Mouse (Mus musculus): Measurements from ENCODE around the gene Entr1. TPM values are rescaled to one million over a fixed set of nuclear protein-coding genes. Genes with fewer than 3 reads are reported as not detected.

The Entr1 gene
- polyA plus RNA-seq, 1 experiment: 68.4 TPM

DNA sequence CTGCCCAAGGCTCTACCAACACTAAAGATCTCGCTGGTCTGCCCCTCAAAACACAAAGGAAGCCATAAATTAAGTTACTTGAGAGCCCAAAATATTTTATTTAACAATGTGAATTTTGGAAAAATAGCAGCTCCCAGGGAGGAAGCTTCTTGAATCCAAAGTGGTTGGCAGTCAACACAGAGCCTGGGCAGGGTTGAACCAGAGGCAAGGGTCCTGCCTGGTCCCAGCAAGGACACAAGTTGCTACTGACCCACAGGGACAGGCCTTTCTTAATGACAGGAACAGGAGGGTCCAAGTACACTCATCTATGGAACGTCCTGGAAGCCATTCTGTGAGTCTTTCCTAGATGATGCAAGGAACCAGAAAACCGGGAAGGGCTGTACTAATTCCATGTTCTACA lies 20.2 kb upstream of the Entr1 start:
- H3K36me3 ChIP-seq (ENCODE audit: control insufficient read depth, insufficient read depth, low read length, poor library complexity, severe bottlenecking): peaks cover 14% of the 10 kb centered on the region
- no peaks in the 10 kb centered on the region for H3K27me3 ChIP-seq (ENCODE audit: control insufficient read depth, insufficient read depth, low read length, poor library complexity, severe bottlenecking)
- H3K4me1 ChIP-seq (ENCODE audit: control insufficient read depth, insufficient read depth, low read length): no peaks in the 10 kb centered on the region
- no peaks in the 10 kb centered on the region for H3K9me3 ChIP-seq (replicated peaks; ENCODE audit: control insufficient read depth, insufficient read depth, low read length, poor library complexity, severe bottlenecking)
- no peak overlapping the region for H3K9ac ChIP-seq (ENCODE audit: low read depth, poor library complexity, severe bottlenecking)
- TF ChIP-seq CTCF (IDR thresholded peaks at IDR 0.05; ENCODE audit: low read depth, low read length): no peak
- TF ChIP-seq POLR2A (IDR thresholded peaks at IDR 0.05; ENCODE audit: insufficient read depth, low read length): no peak
- TF ChIP-seq EP300 (IDR thresholded peaks at IDR 0.05; ENCODE audit: insufficient read depth, low read depth, low read length): no peak
- no peak overlapping the region for H3K27ac ChIP-seq (ENCODE audit: insufficient read depth, low read length)
- H3K4me3 ChIP-seq (ENCODE audit: low read depth, low read length): no peak overlapping the region

DNA sequence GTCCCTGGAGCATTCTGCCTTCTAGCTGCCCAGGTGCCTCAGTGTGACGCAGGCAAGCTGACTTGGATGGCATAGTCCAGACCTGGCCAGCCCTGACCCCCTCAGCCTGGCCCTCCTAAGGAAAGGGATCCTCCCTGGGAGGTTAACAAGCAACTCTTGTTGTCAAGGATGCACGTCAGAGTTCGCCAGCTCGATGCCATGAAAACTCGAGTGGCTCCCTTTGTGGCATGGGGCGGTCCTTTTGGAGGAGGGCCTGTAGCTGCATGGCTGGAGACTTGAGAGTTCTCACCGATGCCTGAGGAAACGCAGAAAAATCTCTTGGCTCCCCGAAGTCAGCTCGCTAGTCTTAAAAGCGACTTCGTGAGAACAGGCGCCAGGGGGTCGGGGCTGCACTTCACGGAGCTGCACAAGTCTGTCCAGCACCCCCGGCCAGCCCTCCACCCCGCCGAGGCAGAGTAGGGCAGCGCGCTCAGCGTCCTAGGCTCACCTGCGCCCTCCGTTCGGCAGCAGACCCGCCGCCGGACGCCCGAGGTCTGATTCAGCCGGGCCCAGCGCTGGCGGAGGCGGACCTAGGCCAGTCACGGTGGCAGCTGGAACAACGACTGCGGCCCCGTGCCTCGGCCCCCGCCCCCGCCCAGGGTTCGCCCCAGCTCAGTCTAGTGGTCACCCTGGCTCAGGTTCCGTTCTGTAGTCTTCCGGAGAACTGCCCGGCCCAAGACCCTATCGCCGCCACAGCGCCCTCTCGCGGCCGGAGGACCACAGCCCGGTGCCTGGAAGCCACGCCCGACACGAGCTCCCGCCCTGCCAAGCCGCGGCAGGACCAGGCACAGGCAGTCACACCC lies 19.6 kb upstream of the Entr1 start, which contains the start of gene Inpp5e:
Gene Inpp5e, minus strand, starts transcription at position 689 of the 842 bp plus-strand sequence.
- H3K27ac ChIP-seq (ENCODE audit: insufficient read depth, low read length): no peak within 1 kb of the TSS
- peaks cover 12% of the 10 kb centered on the region for H3K36me3 ChIP-seq (ENCODE audit: control insufficient read depth, insufficient read depth, low read length, poor library complexity, severe bottlenecking)
- peak within 1 kb of the TSS; percentile 72 for H3K9ac ChIP-seq (ENCODE audit: low read depth, poor library complexity, severe bottlenecking)
- H3K4me1 ChIP-seq (ENCODE audit: control insufficient read depth, insufficient read depth, low read length): no peaks in the 10 kb centered on the region
- H3K4me3 ChIP-seq (ENCODE audit: low read depth, low read length): peak within 1 kb of the TSS; percentile 67
- no peaks in the 10 kb centered on the region for H3K9me3 ChIP-seq (replicated peaks; ENCODE audit: control insufficient read depth, insufficient read depth, low read length, poor library complexity, severe bottlenecking)
- no peaks in the 10 kb centered on the region for H3K27me3 ChIP-seq (ENCODE audit: control insufficient read depth, insufficient read depth, low read length, poor library complexity, severe bottlenecking)
- peak; percentile 91 for TF ChIP-seq CTCF (IDR thresholded peaks at IDR 0.05; ENCODE audit: low read depth, low read length)
- 0 out of 2 replicates have a peak, but pooled peaks have one; percentile 19 for TF ChIP-seq EP300 (IDR thresholded peaks at IDR 0.05; ENCODE audit: insufficient read depth, low read depth, low read length)
- TF ChIP-seq POLR2A (IDR thresholded peaks at IDR 0.05; ENCODE audit: insufficient read depth, low read length): peak; percentile 38

DNA sequence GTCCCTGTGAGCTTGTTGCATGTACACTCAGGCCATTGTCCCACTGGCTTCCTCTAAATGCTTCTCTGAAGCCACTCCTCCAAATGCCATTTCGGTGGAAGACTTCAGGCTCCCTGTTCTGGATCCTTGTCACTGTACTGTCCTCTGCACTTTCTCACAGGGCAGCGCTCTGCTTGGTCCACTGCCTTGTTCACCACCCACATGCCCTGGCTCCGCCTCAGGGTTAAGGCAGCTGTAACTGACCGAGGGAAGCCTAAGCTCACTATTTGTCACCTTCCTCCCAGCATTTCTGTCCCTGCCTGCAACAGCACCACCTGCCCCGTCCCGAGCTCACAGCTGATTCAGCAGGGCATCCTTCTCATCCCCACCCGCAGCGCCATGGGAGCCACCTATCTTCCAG lies 14.2 kb upstream of the Entr1 start:
- no peaks in the 10 kb centered on the region for H3K36me3 ChIP-seq (ENCODE audit: control insufficient read depth, insufficient read depth, low read length, poor library complexity, severe bottlenecking)
- TF ChIP-seq CTCF (IDR thresholded peaks at IDR 0.05; ENCODE audit: low read depth, low read length) (no peak), EP300 (IDR thresholded peaks at IDR 0.05; ENCODE audit: insufficient read depth, low read depth, low read length) (no peak), POLR2A (IDR thresholded peaks at IDR 0.05; ENCODE audit: insufficient read depth, low read length) (no peak)
- no peak overlapping the region for H3K9ac ChIP-seq (ENCODE audit: low read depth, poor library complexity, severe bottlenecking)
- no peaks in the 10 kb centered on the region for H3K9me3 ChIP-seq (replicated peaks; ENCODE audit: control insufficient read depth, insufficient read depth, low read length, poor library complexity, severe bottlenecking)
- no peak overlapping the region for H3K4me3 ChIP-seq (ENCODE audit: low read depth, low read length)
- no peaks in the 10 kb centered on the region for H3K4me1 ChIP-seq (ENCODE audit: control insufficient read depth, insufficient read depth, low read length)
- H3K27me3 ChIP-seq (ENCODE audit: control insufficient read depth, insufficient read depth, low read length, poor library complexity, severe bottlenecking): no peaks in the 10 kb centered on the region
- H3K27ac ChIP-seq (ENCODE audit: insufficient read depth, low read length): no peak overlapping the region

DNA sequence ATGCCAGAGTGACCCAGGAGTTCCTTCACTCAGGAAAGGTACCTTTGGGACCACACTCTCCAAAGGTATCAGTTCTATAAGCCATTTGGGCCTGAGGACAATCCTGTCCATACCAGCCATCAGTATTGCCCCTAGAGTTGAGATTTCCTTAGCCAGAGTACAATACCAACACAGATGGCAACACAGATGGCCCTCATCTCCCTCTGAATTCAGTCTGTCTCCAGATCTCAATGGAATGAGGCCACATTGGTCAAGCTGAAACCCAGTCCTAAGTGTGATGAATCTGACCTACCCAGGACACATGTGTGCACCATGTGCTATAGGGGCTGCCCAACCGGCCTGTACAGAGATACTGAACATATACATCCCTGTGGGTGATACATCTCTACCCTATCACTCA lies 13.1 kb upstream of the Entr1 start:
- TF ChIP-seq EP300 (IDR thresholded peaks at IDR 0.05; ENCODE audit: insufficient read depth, low read depth, low read length): no peak
- TF ChIP-seq POLR2A (IDR thresholded peaks at IDR 0.05; ENCODE audit: insufficient read depth, low read length): no peak
- TF ChIP-seq CTCF (IDR thresholded peaks at IDR 0.05; ENCODE audit: low read depth, low read length): no peak
- H3K9ac ChIP-seq (ENCODE audit: low read depth, poor library complexity, severe bottlenecking): no peak overlapping the region
- H3K4me1 ChIP-seq (ENCODE audit: control insufficient read depth, insufficient read depth, low read length): no peaks in the 10 kb centered on the region
- no peak overlapping the region for H3K4me3 ChIP-seq (ENCODE audit: low read depth, low read length)
- H3K9me3 ChIP-seq (replicated peaks; ENCODE audit: control insufficient read depth, insufficient read depth, low read length, poor library complexity, severe bottlenecking): no peaks in the 10 kb centered on the region
- H3K27ac ChIP-seq (ENCODE audit: insufficient read depth, low read length): no peak overlapping the region
- peaks cover 3% of the 10 kb centered on the region; the same call in 1 of the 2 replicates for H3K36me3 ChIP-seq (ENCODE audit: control insufficient read depth, insufficient read depth, low read length, poor library complexity, severe bottlenecking)
- no peaks in the 10 kb centered on the region for H3K27me3 ChIP-seq (ENCODE audit: control insufficient read depth, insufficient read depth, low read length, poor library complexity, severe bottlenecking)

GRCm38 (mm10) chr2:26401023-26401422 lies 11.9 kb upstream of the Entr1 start:
- Histone ChIP-seq H3K36me3 (ENCODE audit: control insufficient read depth, insufficient read depth, low read length, poor library complexity, severe bottlenecking) (peaks cover 13% of the 10 kb centered on the region), H3K4me1 (ENCODE audit: control insufficient read depth, insufficient read depth, low read length) (no peaks in the 10 kb centered on the region), H3K27ac (ENCODE audit: insufficient read depth, low read length) (no peak overlapping the region), H3K9me3 (replicated peaks; ENCODE audit: control insufficient read depth, insufficient read depth, low read length, poor library complexity, severe bottlenecking) (no peaks in the 10 kb centered on the region), H3K27me3 (ENCODE audit: control insufficient read depth, insufficient read depth, low read length, poor library complexity, severe bottlenecking) (no peaks in the 10 kb centered on the region), H3K4me3 (ENCODE audit: low read depth, low read length) (no peak overlapping the region), H3K9ac (ENCODE audit: low read depth, poor library complexity, severe bottlenecking) (no peak overlapping the region)
- no peak for TF ChIP-seq CTCF (IDR thresholded peaks at IDR 0.05; ENCODE audit: low read depth, low read length)

- H3K27me3 ChIP-seq (ENCODE audit: control insufficient read depth, insufficient read depth, low read length, poor library complexity, severe bottlenecking): no peaks in the 10 kb centered on the region
- H3K27ac ChIP-seq (ENCODE audit: insufficient read depth, low read length): no peak overlapping the region
- H3K9ac ChIP-seq (ENCODE audit: low read depth, poor library complexity, severe bottlenecking): no peak overlapping the region
- no peak for TF ChIP-seq POLR2A (IDR thresholded peaks at IDR 0.05; ENCODE audit: insufficient read depth, low read length)
- TF ChIP-seq EP300 (IDR thresholded peaks at IDR 0.05; ENCODE audit: insufficient read depth, low read depth, low read length): no peak
- H3K36me3 ChIP-seq (ENCODE audit: control insufficient read depth, insufficient read depth, low read length, poor library complexity, severe bottlenecking): peaks cover 20% of the 10 kb centered on the region
- H3K4me1 ChIP-seq (ENCODE audit: control insufficient read depth, insufficient read depth, low read length): no peaks in the 10 kb centered on the region
- H3K9me3 ChIP-seq (replicated peaks; ENCODE audit: control insufficient read depth, insufficient read depth, low read length, poor library complexity, severe bottlenecking): no peaks in the 10 kb centered on the region
- H3K4me3 ChIP-seq (ENCODE audit: low read depth, low read length): no peak overlapping the region
These were observed 11.2 kb upstream of the Entr1 start for GRCm38 (mm10) chr2:26400296-26400695.
